Mouse (Mus musculus) C2C12 (cell line): ENCODE measurements around the gene Sdk2.

Source experiments
- CEBPB ChIP-seq: IDR thresholded peaks from one replicate; pipeline ENCODE4 v1.6.1; 2011; ENCODE audit warnings: low read depth, mild to moderate bottlenecking, control low read depth, moderate library complexity
- CTCF ChIP-seq: IDR thresholded peaks from one replicate; pipeline ENCODE4 v1.5.1; 2011; ENCODE audit not compliant: control insufficient read depth, insufficient read depth, insufficient read length
- FOSL1 ChIP-seq: IDR thresholded peaks from one replicate; pipeline ENCODE4 v1.8.0; 2011; ENCODE audit warnings: mild to moderate bottlenecking, low read length; ENCODE audit not compliant: poor library complexity, insufficient read depth, severe bottlenecking
- MAX ChIP-seq: IDR thresholded peaks from one replicate; pipeline ENCODE4 v1.6.1; 2011; ENCODE audit warnings: mild to moderate bottlenecking, control low read depth
- MYOD1 ChIP-seq: IDR thresholded peaks from one replicate; pipeline ENCODE4 v1.6.1; 2011; ENCODE audit warnings: low read depth; ENCODE audit not compliant: control insufficient read depth, insufficient read length
- MYOG ChIP-seq: IDR thresholded peaks from one replicate; pipeline ENCODE4 v1.6.1; 2011; ENCODE audit not compliant: control insufficient read depth, insufficient read length; ENCODE audit errors: extremely low read depth
- USF1 ChIP-seq: IDR thresholded peaks from one replicate; pipeline ENCODE4 v1.6.1; 2011; ENCODE audit warnings: low read depth, mild to moderate bottlenecking, control low read depth, moderate library complexity

GRCm38 (mm10) chr11:113811546-113812339 lies 255.1 kb downstream of the Sdk2 start:
- no peak for TF ChIP-seq CTCF
- no peak for TF ChIP-seq MAX
- TF ChIP-seq USF1 = no peak
- no peak for TF ChIP-seq FOSL1
- no peak for TF ChIP-seq MYOD1
- no peak for TF ChIP-seq CEBPB
- TF ChIP-seq MYOG = no peak
